ENCODE assay signal across 11 mouse cellular contexts in the genomic region with DNA sequence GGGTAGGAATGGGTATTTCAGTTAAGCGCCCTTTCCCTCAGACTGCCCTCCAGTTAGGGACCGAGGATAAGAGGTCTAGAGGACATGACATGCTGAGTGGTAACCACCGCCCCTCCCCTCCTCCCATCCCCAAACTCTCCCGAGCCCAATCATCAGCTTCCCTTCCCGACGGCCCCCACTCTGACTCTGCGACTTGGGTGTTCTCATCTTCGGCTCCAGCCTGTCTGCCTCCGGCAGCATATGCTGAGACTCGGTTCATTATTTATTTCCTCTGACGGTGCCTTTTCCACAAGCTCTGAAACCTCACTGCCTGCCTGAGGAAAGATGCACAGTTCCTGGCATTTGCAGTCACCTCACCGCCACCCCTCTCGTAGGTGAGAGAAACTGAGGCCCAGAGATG. TPM values are rescaled to one million over a fixed set of nuclear protein-coding genes. Genes with fewer than 3 reads are reported as not detected.
A peak's percentile ranks its signal among the peaks of the same experiment; 100 is the strongest.
DNase-seq lines count a peak whose midpoint lies in the region; ATAC-seq and TF ChIP-seq lines count a peak whose summit lies in the region.
"Had no signal": no experiment of that assay in that cellular context is flagged by ENCODE, and none has a peak within 500 bp of the region (broad histone marks: within the 10 kb centered on the region; RNA-seq: fewer than 3 reads in every experiment).

No protein-coding gene starts in this region.

- 38% methylated on average over 13 of the region's 13 CpGs for WGBS in heart, embryonic 14.5 days
- 74% methylated on average over 13 of the region's 13 CpGs for WGBS in liver, postnatal 0 days (ENCODE audit: insufficient replicate concordance)
- WGBS in embryonic facial prominence, embryonic 15.5 days, result 42% methylated on average over 13 of the region's 13 CpGs
- 63% methylated on average over 13 of the region's 13 CpGs for WGBS in stomach, embryonic 15.5 days

- TF ChIP-seq CTCF in liver, postnatal 0 days (IDR thresholded peaks at IDR 0.05; ENCODE audit: low read depth), result no peak

- no peak overlapping the region for H3K4me3 ChIP-seq in heart, embryonic 14.5 days (ENCODE audit: control insufficient read depth in 1 of 2, insufficient read depth in 1 of 2, low read depth in 1 of 2, low read length in 2 of 2)
- no peak overlapping the region for H3K4me3 ChIP-seq in liver, postnatal 0 days (ENCODE audit: low read depth, low read length)
- no peak overlapping the region for H3K4me3 ChIP-seq in embryonic facial prominence, embryonic 15.5 days (replicated peaks)
- H3K4me3 ChIP-seq in stomach, embryonic 15.5 days (replicated peaks), result no peak overlapping the region
- H3K4me3 ChIP-seq: megakaryocyte, embryonic 14.5 days had no signal

- H3K4me1 ChIP-seq in heart, embryonic 14.5 days (ENCODE audit: control insufficient read depth in 2 of 2, insufficient read depth in 2 of 2, low read length in 2 of 2), result peaks cover 34 to 46% of the 10 kb centered on the region in 2 experiments
- no peaks in the 10 kb centered on the region for H3K4me1 ChIP-seq in liver, postnatal 0 days (ENCODE audit: insufficient read depth)
- 0 out of 2 replicates have a peak, but pooled peaks cover 3% of the 10 kb centered on the region for H3K4me1 ChIP-seq in embryonic facial prominence, embryonic 15.5 days
- no peaks in the 10 kb centered on the region for H3K4me1 ChIP-seq in stomach, embryonic 15.5 days

- ATAC-seq in heart, embryonic 14.5 days (ENCODE audit: insufficient number of reproducible peaks, insufficient read depth, low FRiP score, low read depth), result no peak
- ATAC-seq in liver, postnatal 0 days, result 0 out of 2 replicates have a peak, but pooled peaks have one; percentile 19
- ATAC-seq in embryonic facial prominence, embryonic 15.5 days (ENCODE audit: insufficient number of reproducible peaks, low FRiP score, low TSS enrichment, low read depth), result no peak
- ATAC-seq in stomach, embryonic 15.5 days (ENCODE audit: insufficient read depth, low FRiP score, low read depth), result no peak

- H3K4me2 ChIP-seq in heart, embryonic 14.5 days (ENCODE audit: low read length), result no peak overlapping the region
- no peak overlapping the region for H3K4me2 ChIP-seq in liver, postnatal 0 days (ENCODE audit: low read depth, low read length)
- no peak overlapping the region for H3K4me2 ChIP-seq in embryonic facial prominence, embryonic 15.5 days (replicated peaks)
- H3K4me2 ChIP-seq in stomach, embryonic 15.5 days, result no peak overlapping the region

- peaks cover 74% of the 10 kb centered on the region for H3K36me3 ChIP-seq in heart, embryonic 14.5 days (ENCODE audit: control insufficient read depth, insufficient read depth, low read length)
- peaks cover 25% of the 10 kb centered on the region for H3K36me3 ChIP-seq in liver, postnatal 0 days (replicated peaks; ENCODE audit: insufficient read depth, low read length)
- peaks cover 52% of the 10 kb centered on the region for H3K36me3 ChIP-seq in embryonic facial prominence, embryonic 15.5 days
- peaks cover 32% of the 10 kb centered on the region; the same call in 1 of the 2 replicates for H3K36me3 ChIP-seq in stomach, embryonic 15.5 days

- peak overlapping the region; percentile 61; a peak in 3 of 4 replicates for H3K27ac ChIP-seq in heart, embryonic 14.5 days (replicated peaks in 1 of 2; ENCODE audit: control insufficient read depth in 1 of 2, insufficient read depth in 1 of 2, low read depth in 2 of 2, low read length in 2 of 2)
- H3K27ac ChIP-seq in liver, postnatal 0 days (ENCODE audit: low read depth), result no peak overlapping the region
- H3K27ac ChIP-seq in embryonic facial prominence, embryonic 15.5 days (replicated peaks), result peak overlapping the region; percentile 8; the same call in 1 of the 2 replicates
- peak overlapping the region; percentile 52 for H3K27ac ChIP-seq in stomach, embryonic 15.5 days

- TF ChIP-seq EP300 in liver, postnatal 0 days (IDR thresholded peaks at IDR 0.05; ENCODE audit: low read depth), result no peak

- intact Hi-C loops in heart, postnatal 14 days (cut with DNase I), result no loop called here

- H3K9me3 ChIP-seq in heart, embryonic 14.5 days (ENCODE audit: control insufficient read depth, low read length), result no peaks in the 10 kb centered on the region
- H3K9me3 ChIP-seq in liver, postnatal 0 days (ENCODE audit: low read length), result no peaks in the 10 kb centered on the region
- H3K9me3 ChIP-seq in embryonic facial prominence, embryonic 15.5 days (replicated peaks), result no peaks in the 10 kb centered on the region
- no peaks in the 10 kb centered on the region for H3K9me3 ChIP-seq in stomach, embryonic 15.5 days
- H3K9me3 ChIP-seq: megakaryocyte, embryonic 14.5 days had no signal

- no peaks in the 10 kb centered on the region for H3K27me3 ChIP-seq in heart, embryonic 14.5 days (ENCODE audit: control insufficient read depth, insufficient read depth, low read length)
- H3K27me3 ChIP-seq in liver, postnatal 0 days (ENCODE audit: insufficient read depth, low read length), result no peaks in the 10 kb centered on the region
- no peaks in the 10 kb centered on the region for H3K27me3 ChIP-seq in embryonic facial prominence, embryonic 15.5 days
- no peaks in the 10 kb centered on the region for H3K27me3 ChIP-seq in stomach, embryonic 15.5 days (replicated peaks)
- H3K27me3 ChIP-seq: megakaryocyte, embryonic 14.5 days had no signal

- peak overlapping the region; percentile 34; the same call in 1 of the 2 replicates for H3K9ac ChIP-seq in heart, embryonic 14.5 days (ENCODE audit: low read length)
- no peak overlapping the region for H3K9ac ChIP-seq in liver, postnatal 0 days (replicated peaks)
- H3K9ac ChIP-seq in embryonic facial prominence, embryonic 15.5 days, result no peak overlapping the region
- no peak overlapping the region for H3K9ac ChIP-seq in stomach, embryonic 15.5 days

- DNase-seq in heart, postnatal 14 days, result no peak
- DNase-seq in liver, postnatal 0 days, result no peak
- no peak for DNase-seq in liver
- no peak for DNase-seq in urinary bladder, postnatal 36 days (ENCODE audit: low spot score in 2 of 2)
- no peak for DNase-seq in spleen, postnatal 14 days (ENCODE audit: low spot score in 2 of 2)
- DNase-seq: cerebellum, postnatal 36 days; thymus, postnatal 14 days had no signal

RNA-seq across cellular contexts. Expression of a gene that starts 15.7 kb away (rescaled TPM):
- polyA plus RNA-seq in heart, embryonic 14.5 days (2014; fragmentation: Nextera tagmentation; extraction: Ambion mirVana), result 227 and 228 TPM in 2 replicates
- 10 to 100 TPM; 68.1 to 71.3 TPM for total RNA-seq in heart, postnatal 14 days (2021)
- 122 and 126 TPM in 2 replicates for polyA plus RNA-seq in liver, postnatal 0 days (2015; fragmentation: Nextera tagmentation; extraction: Ambion mirVana)
- 255 and 256 TPM in 2 replicates for polyA plus RNA-seq in embryonic facial prominence, embryonic 15.5 days (2015; fragmentation: Nextera tagmentation; extraction: Ambion mirVana)
- polyA plus RNA-seq in stomach, embryonic 15.5 days (2015; fragmentation: Nextera tagmentation; extraction: Ambion mirVana), result 231 and 255 TPM in 2 replicates
